Mouse (Mus musculus) layer of hippocampus, postnatal 10 days (tissue): ENCODE measurements at regions not wholly inside any gene's neighbourhood (a gene's known extent, or its start where the extent isn't known, plus 50 kb on each side); places are given as distances from the start of the nearest gene placed in this dataset.

Source experiments
- DNase-seq, 2 experiments: peaks; one replicate each; pipeline ENCODE4 v3.0.0; 2021; ENCODE audit warnings: low spot score in 2 of 2

GRCm38 (mm10) chr15:63724543-63725186, 120.3 kb downstream of the Gsdmc2 start:
- DNase-seq: no peak

DNA sequence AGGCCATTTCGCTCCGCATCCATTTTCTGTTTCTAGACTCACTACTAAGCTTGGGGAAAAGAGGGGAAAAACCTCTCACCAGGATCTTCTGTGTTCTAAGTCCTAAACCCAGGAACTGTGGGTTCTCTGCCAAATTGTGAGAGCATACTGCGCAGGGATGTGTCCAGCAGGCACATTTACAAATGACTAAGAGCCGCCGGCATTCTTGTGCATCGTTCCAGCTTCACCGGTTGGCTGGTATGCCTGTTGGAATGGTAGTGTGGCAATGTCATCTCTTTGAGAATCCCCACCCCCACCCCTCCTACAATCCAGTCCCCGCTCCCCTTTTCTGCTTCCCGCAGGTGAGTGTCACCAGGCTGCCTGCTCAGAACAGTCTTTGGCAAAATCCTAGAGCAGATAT, 122.0 kb downstream of the Gsdmc2 start:
- no peak for DNase-seq

DNA sequence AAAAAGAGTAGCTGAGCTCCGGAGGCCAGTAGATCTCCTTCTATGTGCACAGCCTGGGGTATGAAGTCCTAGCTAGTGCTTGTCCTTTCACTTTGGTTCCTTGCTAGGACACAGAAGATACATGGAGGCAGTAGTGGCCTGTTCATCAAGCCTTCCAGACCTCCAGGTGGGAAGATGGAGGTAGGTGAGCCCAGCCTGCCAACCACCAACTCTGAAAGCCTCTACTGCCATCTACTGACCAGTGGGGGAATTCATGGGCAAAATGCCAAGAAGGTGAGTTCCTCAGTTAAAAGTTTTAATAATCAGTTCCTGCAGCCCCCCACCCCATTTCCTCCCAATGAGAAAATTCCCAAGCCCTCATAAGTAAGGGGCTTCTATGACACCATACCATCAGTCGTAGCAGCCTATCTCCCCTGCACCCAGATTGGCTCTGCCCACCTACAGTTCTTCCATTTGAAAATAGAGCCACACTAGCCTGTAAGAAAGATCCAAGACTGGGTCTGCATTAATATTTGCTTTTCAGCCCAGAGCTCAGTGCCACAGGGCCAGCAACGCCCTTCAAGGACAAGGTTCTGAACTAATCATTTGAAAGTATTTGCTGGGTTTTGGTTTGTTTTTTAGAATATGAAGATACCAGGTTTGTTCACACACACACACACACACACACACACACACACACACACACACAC, 123.2 kb downstream of the Gsdmc2 start:
- peak; percentile 59 to 65 for DNase-seq

- DNase-seq: no peak
These were observed 127.2 kb downstream of the Gsdmc2 start for GRCm38 (mm10) chr15:63717812-63718211.

- DNase-seq: no peak
These were observed 131.3 kb downstream of the Gsdmc2 start for GRCm38 (mm10) chr15:63713697-63714096.

GRCm38 (mm10) chr15:63710381-63710780, 134.6 kb downstream of the Gsdmc2 start:
- DNase-seq: no peak

DNA sequence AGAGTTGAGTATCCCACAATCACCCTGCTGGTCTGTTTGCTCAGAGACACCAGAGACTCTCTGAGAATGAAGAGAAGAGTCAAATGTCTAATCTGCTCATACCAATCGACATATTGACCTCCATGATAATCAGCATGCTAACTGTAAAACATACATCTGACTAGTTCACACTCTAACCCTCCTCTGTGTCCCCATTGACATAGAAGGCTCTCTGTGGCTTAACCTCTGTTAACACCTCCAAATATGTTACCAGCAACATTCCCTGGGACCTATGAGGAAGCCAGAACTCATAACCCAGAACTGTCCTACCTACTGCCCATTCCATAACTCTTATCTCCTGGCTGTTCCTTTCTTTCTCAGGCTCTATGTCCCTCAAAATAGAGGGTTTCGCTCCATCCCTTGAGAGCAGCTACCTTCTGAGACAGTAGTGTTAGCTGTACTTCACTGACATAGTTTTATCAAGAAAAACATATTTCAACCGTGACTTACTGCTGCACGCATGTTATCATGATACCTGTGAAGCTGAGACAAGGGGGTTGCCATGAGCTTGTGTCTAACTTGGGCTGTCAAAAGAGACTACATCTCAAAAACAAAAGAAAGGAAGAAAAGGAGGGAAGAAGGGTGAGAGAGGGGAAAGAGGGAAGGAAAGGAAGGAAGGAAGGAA, 135.6 kb downstream of the Gsdmc2 start:
- DNase-seq: no peak

GRCm38 (mm10) chr15:63704636-63705035, 140.3 kb downstream of the Gsdmc2 start:
- DNase-seq: no peak

DNA sequence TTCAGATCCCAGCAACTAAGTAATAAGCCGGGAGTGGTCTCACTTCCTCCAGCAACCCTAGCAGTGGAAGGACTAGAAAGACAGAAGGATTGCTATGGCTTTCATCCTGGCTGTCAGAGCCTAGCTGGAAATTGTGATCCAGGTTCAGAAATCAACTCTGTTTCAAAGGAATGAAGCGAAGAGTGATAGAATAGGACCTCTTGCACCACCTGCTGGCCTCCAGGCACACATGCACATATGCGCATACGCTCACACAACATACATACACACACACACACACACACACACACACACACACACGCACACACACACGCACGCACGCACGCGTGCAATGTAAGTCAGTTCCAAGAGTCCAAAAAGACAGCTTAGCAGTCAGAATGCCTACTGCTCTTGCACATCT, 147.1 kb downstream of the Gsdmc2 start:
- no peak for DNase-seq

DNA sequence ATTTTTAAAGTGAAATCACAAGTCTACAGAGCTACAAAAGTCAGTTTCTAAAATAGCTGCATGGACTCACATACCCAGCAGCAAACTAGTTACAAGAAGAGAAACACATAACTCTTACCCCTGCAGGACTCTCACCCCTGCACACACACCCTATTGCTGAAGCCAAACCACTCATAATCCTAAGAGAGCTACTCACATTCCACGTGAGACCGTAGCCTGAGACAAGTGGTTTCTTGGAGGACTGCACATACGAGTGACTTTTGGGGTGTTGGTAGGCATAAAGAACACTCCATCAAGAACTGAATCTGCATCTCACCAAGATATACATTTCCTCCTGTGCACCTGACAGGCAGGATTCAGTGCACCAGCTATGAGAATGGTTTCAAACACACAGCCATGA, 150.8 kb downstream of the Gsdmc2 start:
- DNase-seq: no peak

- DNase-seq: no peak
These were observed 151.4 kb downstream of the Gsdmc2 start for GRCm38 (mm10) chr15:63693561-63693960.

GRCm38 (mm10) chr15:63692491-63693295, 152.3 kb downstream of the Gsdmc2 start:
- DNase-seq: no peak

- DNase-seq: no peak
These were observed 155.0 kb downstream of the Gsdmc2 start for GRCm38 (mm10) chr15:63689788-63690575.

DNA sequence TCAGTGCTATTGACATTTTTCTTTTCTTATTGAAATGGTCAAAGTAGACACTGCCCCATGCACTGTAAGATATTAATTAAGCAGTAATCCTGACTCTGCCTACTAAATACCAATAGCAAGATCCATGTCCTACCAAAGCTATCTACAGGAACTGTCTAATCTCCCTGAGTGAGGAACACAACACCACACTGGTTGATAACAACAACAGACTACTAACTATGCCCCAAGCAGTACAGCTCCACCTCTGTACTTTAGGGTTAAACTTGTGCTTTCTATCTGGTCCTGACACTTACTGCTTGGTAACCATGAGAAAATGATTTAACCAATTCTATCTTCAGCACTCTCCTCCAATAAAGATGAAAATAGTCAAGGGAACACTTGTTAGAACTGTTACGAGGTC, 157.1 kb downstream of the Gsdmc2 start:
- DNase-seq: no peak

- DNase-seq: no peak
These were observed 157.9 kb downstream of the Gsdmc2 start for GRCm38 (mm10) chr15:63686954-63687562.

- DNase-seq: no peak
These were observed 164.7 kb downstream of the Gsdmc2 start for GRCm38 (mm10) chr15:63679984-63680925.

- no peak for DNase-seq
These were observed 166.1 kb downstream of the Gsdmc2 start for GRCm38 (mm10) chr15:63678921-63679320.

- DNase-seq: no peak
These were observed 169.4 kb downstream of the Gsdmc2 start for GRCm38 (mm10) chr15:63675491-63676036.

DNA sequence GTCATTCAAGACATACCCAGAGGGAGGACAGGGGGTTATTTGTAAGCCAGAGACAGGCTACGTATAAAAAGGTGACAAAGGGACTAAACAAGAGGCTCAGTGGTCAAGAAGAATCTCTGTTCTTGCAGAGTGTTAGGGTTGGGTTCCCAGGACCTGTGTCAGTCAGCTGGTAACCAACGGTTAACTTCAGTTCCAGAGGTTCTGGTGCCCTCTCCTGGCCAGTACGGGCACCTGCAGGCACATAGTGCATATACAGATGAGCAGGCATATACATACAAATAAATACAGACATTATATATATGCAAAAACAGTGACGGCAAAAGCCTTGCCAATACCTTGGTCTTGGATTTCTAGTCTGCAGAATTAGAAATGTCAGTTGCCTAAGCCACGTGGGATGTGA, 170.6 kb downstream of the Gsdmc2 start:
- no peak for DNase-seq
